Mouse (Mus musculus) heart, embryonic 16.5 days (tissue): ENCODE results near the gene Hk2. TPM values are rescaled to one million over a fixed set of nuclear protein-coding genes. Genes with fewer than 3 reads are reported as not detected.

Experiments used
- ATAC-seq: fragments of 200-750 bp; cut with Nextera tagmentation; replicated peaks from 2 replicates; pipeline ENCODE4 v1.8.0; 2017; ENCODE audit warnings: moderate number of reproducible peaks; ENCODE audit not compliant: insufficient read depth, low FRiP score; ENCODE audit errors: extremely low read depth
- H3K27ac ChIP-seq: fragments of 300-500 bp; sonication (generic); 2 replicates; pipeline ENCODE4 v1.5.1; 2014; ENCODE audit warnings: mild to moderate bottlenecking, low read length, control low read depth, moderate library complexity
- H3K27me3 ChIP-seq: fragments of 300-500 bp; sonication (generic); 2 replicates; pipeline ENCODE4 v1.6.1; 2014; ENCODE audit warnings: low read length, mixed read lengths; ENCODE audit not compliant: control insufficient read depth, insufficient read depth
- H3K36me3 ChIP-seq: fragments of 300-500 bp; sonication (generic); 2 replicates; pipeline ENCODE4 v1.6.1; 2014; ENCODE audit not compliant: control insufficient read depth, insufficient read depth
- H3K4me1 ChIP-seq: fragments of 300-500 bp; sonication (generic); 2 replicates; pipeline ENCODE4 v1.6.1; 2014; ENCODE audit warnings: low read length, mixed read lengths; ENCODE audit not compliant: control insufficient read depth, insufficient read depth
- H3K4me2 ChIP-seq: fragments of 300-500 bp; sonication (generic); 2 replicates; pipeline ENCODE4 v1.6.1; 2014; ENCODE audit warnings: low read depth, mild to moderate bottlenecking, control low read depth, low read length
- H3K4me3 ChIP-seq: fragments of 300-500 bp; sonication (generic); 2 replicates; pipeline ENCODE4 v1.5.1; 2014; ENCODE audit warnings: mild to moderate bottlenecking, control low read depth, low read length
- H3K9ac ChIP-seq: fragments of 300-500 bp; sonication (generic); 2 replicates; pipeline ENCODE4 v1.6.1; 2014; ENCODE audit warnings: low read length, control low read depth
- H3K9me3 ChIP-seq: fragments of 300-500 bp; sonication (generic); replicated peaks from 2 replicates; pipeline ENCODE4 v1.6.1; 2016; ENCODE audit warnings: low read length; ENCODE audit not compliant: control insufficient read depth
- WGBS: fragments of 180-500 bp; shearing (Covaris S2); extraction: QIAGEN DNeasy Blood & Tissue Kit; methylation state at CpG from one replicate; pipeline ENCODE4 v1.1.7; 2014; 5-methylcytosine and 5-hydroxymethylcytosine counted together
- polyA plus RNA-seq: library from polyadenylated mRNA; unstranded; fragments of >200 nt; fragmentation: Nextera tagmentation; extraction: Ambion mirVana; gene quantifications from 2 replicates; pipeline ENCODE4 v1.2.1, GENCODE M21; 2015

Gene Hk2
- polyA plus RNA-seq, 1 experiment from 2014 or later, result 37.4 TPM

DNA sequence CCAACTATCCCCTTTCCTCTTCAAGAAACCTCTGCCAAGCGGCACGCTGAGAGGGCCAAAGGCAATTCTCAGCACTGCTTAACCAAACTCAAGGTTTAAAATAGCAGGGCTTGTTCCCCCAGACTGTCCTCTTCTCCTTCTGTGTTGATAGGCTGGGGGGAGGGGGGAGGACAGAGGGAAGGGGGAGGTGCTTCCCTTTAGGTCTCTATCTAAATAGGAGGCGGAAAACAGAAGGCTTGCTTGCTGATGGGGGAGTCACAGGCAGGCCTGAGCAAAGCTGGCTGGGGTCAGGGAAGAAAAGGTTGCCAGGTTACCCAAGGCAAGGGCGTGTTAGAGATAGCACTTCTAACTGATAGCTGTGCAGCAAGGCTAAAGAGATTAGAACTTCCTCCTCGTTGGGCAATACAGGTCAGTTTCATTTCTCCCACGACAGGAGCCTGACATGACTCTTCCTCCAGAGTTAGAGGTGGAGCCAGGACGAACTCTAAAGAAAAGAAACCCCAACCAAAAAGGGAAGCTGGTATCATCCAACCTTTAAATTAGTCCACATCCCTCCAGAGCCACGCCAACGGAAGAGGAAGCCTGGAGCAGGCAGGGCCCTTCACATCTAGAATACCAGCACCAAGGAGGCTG is 10.3 kb downstream of the Hk2 start:
- Histone ChIP-seq H3K4me2 (peak overlapping the region; percentile 56), H3K4me1 (peaks cover 51% of the 10 kb centered on the region), H3K36me3 (peaks cover 8% of the 10 kb centered on the region), H3K9ac (peak overlapping the region; percentile 18), H3K4me3 (peak overlapping the region; percentile 14), H3K27me3 (no peaks in the 10 kb centered on the region), H3K9me3 (no peaks in the 10 kb centered on the region), H3K27ac (peak overlapping the region; percentile 97)
- ATAC-seq, result peak; percentile 82
- WGBS, result 5% methylated on average over 9 of the region's 9 CpGs

DNA sequence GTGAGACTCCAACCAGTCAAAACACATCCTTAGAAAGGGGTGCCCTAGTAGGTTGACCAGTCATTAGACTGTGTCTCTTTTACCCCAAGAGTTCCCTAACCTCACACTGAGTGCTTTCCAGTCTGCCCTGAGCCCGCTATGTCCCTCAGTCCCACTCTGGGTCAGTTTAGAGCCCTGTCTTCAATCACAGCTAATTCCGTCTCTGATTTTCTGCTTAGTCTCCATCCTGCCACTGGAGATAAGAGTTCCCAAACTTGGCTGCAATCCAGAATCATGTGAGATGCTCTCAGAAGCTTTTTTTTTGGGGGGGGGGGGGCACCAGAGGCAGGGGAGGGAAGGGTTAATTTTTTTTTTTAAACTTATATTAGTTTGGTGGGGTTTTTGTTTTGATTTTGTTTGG is 11.5 kb downstream of the Hk2 start:
- H3K4me3 ChIP-seq, result no peak overlapping the region
- peak overlapping the region; percentile 97 for H3K27ac ChIP-seq
- 24% methylated on average over 2 of the region's 2 CpGs for WGBS
- peaks cover 11% of the 10 kb centered on the region for H3K36me3 ChIP-seq
- peaks cover 57% of the 10 kb centered on the region for H3K4me1 ChIP-seq
- peak overlapping the region; percentile 52 for H3K9ac ChIP-seq
- H3K4me2 ChIP-seq, result 0 out of 2 replicates have a peak overlapping the region, but pooled peaks have one; percentile 17
- no peaks in the 10 kb centered on the region for H3K27me3 ChIP-seq
- 0 out of 2 replicates have a peak, but pooled peaks have one; percentile 29 for ATAC-seq
- H3K9me3 ChIP-seq, result no peaks in the 10 kb centered on the region

DNA sequence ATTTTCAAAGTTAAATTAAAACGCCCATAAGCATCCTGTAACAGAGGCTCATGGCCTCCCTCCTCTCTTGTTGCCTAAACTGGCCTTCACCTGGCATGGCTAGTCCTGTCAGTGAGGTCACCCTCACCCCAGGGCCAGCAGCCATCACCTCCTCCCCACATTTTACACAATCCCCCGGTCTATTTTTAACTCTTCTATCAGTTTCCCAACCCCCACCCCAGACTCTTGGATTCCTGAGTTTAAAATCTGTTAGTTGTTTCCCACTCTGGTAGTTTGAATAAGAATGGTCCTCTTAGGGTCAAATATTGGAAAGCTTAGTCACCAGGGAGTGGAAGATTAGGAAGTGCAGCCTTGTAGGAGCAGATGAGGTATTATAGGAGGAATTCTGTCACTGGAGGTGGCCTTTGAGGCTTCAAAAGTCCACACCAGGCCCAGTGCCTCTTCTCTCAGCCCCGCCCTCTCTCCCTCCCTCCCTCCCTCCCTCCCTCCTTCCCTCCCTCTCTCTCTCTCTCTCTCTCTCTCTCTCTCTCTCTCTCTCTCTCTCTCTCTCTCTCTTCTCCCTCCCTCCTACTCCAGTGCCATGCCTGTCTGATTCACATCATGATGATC is 13.4 kb downstream of the Hk2 start:
- Histone ChIP-seq H3K4me3 (no peak overlapping the region), H3K27me3 (no peaks in the 10 kb centered on the region), H3K4me2 (peak overlapping the region; percentile 10; the same call in 1 of the 2 replicates), H3K36me3 (peaks cover 12% of the 10 kb centered on the region), H3K9ac (no peak overlapping the region), H3K27ac (peak overlapping the region; percentile 97), H3K9me3 (no peaks in the 10 kb centered on the region), H3K4me1 (peaks cover 66% of the 10 kb centered on the region)
- 43% methylated on average over 3 of the region's 3 CpGs for WGBS
- ATAC-seq, result 0 out of 2 replicates have a peak, but pooled peaks have one; percentile 29

DNA sequence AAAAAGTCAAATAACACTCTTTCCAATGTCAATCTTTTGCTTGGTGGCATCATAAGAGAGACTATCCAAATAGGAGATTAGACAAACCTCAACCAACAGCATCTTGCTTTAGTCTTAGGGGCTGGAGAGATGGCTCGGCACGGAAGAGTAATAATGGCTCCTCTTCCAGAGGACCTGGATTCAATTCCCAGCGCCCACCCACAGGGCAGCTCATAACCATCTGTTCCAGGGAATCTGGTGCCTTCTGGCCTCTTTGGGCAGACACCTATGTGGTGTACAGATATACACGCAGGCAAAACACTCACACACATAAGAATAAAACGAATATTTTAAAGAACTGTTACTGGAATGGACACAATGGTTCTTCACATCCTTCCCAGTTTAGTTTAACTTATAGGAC is 15.0 kb downstream of the Hk2 start:
- no peak for ATAC-seq
- Histone ChIP-seq H3K9ac (no peak overlapping the region), H3K36me3 (peaks cover 12% of the 10 kb centered on the region), H3K4me2 (no peak overlapping the region), H3K4me3 (no peak overlapping the region), H3K27me3 (no peaks in the 10 kb centered on the region), H3K4me1 (peaks cover 63% of the 10 kb centered on the region), H3K27ac (no peak overlapping the region), H3K9me3 (no peaks in the 10 kb centered on the region)
- WGBS, result 93% methylated on average over 5 of the region's 5 CpGs

DNA sequence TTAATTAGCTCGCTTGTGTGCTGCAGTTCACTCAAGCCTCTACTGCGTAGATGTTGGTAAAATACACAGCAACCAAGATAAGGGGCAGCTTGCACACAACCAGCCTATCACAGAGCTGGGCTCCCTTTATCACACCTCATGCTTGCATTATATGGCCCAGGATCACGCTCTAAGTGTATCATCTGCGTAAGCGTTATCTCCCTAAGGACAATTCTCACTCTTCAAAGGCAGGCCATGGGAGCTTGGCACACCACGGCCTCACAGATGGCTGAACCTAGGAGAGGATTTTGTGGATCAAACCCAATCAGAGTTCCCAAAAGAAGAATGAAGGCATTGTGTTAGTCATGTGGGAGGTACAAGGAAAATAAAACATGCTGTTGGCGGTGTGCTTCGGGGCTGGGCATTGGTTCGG is 17.4 kb downstream of the Hk2 start:
- no peak overlapping the region for H3K4me3 ChIP-seq
- H3K36me3 ChIP-seq, result peaks cover 12% of the 10 kb centered on the region
- peak overlapping the region; percentile 16 for H3K27ac ChIP-seq
- peaks cover 56% of the 10 kb centered on the region for H3K4me1 ChIP-seq
- H3K27me3 ChIP-seq, result no peaks in the 10 kb centered on the region
- H3K9me3 ChIP-seq, result no peaks in the 10 kb centered on the region
- H3K9ac ChIP-seq, result no peak overlapping the region
- H3K4me2 ChIP-seq, result no peak overlapping the region
- no peak for ATAC-seq
- WGBS, result 55% methylated on average over 9 of the region's 9 CpGs

DNA sequence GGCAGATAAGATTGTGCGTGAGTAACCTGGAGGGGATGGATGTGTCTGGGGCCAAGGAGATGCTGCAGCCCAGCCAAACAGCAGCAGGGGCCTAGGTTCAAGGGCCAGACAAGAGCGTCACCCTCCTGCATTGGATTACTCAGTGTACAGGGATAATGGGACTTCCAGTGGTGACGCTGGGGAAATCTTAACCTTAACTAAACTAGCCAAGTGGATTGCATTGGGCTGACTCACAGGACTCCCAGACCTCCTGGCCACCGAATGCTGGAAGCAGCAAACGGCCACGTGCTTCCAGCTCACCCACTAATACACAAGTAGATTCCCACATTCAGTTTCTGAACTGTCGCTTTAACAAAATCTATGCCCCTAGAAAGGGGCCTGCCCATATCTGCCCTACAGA is 18.0 kb downstream of the Hk2 start:
- no peaks in the 10 kb centered on the region for H3K27me3 ChIP-seq
- H3K9ac ChIP-seq, result no peak overlapping the region
- ATAC-seq, result no peak
- no peaks in the 10 kb centered on the region for H3K9me3 ChIP-seq
- H3K4me3 ChIP-seq, result no peak overlapping the region
- peaks cover 55% of the 10 kb centered on the region for H3K4me1 ChIP-seq
- WGBS, result 48% methylated on average over 7 of the region's 7 CpGs
- H3K27ac ChIP-seq, result peak overlapping the region; percentile 55
- H3K36me3 ChIP-seq, result peaks cover 12% of the 10 kb centered on the region
- H3K4me2 ChIP-seq, result no peak overlapping the region

DNA sequence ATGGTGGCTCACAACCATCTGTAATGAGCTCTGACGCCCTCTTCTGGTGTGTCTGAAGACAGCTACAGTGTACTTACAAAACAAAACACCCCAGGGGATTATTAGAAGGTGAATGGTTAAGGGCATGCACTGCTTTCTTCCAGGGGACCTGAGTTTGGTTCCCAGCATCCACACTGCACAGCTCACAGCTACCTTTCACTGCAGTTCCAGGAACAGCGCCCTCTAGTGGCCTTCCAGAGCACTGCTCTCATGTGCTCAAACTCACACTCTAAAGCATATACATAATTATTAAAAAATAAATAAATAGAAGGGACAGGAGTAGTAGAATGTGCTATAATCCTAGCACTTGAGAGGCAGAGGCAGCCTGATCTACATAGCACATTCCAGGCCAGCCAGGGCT is 18.9 kb downstream of the Hk2 start:
- Histone ChIP-seq H3K4me3 (no peak overlapping the region), H3K4me1 (peaks cover 51% of the 10 kb centered on the region), H3K27me3 (no peaks in the 10 kb centered on the region), H3K9ac (no peak overlapping the region), H3K27ac (no peak overlapping the region), H3K9me3 (no peaks in the 10 kb centered on the region), H3K36me3 (peaks cover 12% of the 10 kb centered on the region), H3K4me2 (no peak overlapping the region)
- 39% methylated on average over 2 of the region's 2 CpGs for WGBS
- no peak for ATAC-seq

DNA sequence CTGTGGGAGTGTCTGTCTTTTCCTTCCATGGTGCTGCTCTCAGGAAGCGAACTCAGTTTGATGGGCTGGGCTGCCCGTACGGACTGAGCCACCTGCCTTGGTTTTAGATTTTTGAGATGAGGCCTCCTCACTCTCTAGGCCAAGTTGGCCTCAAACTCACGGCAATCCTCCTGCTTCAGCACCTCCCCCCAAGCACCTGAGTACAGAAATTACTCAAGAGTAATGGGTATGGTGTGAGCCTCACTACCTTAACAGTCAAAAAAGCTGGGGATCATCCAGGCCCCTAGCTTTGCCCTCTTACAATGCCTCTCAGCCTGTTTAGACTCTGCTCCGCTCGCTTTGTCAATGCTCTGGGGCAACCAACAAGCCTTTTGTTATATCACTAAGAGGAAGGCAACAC is 19.5 kb downstream of the Hk2 start:
- Histone ChIP-seq H3K27me3 (no peaks in the 10 kb centered on the region), H3K9me3 (no peaks in the 10 kb centered on the region), H3K4me3 (no peak overlapping the region), H3K27ac (peak overlapping the region; percentile 88), H3K4me2 (no peak overlapping the region), H3K36me3 (peaks cover 12% of the 10 kb centered on the region), H3K9ac (no peak overlapping the region), H3K4me1 (peaks cover 48% of the 10 kb centered on the region)
- 86% methylated on average over 6 of the region's 6 CpGs for WGBS
- ATAC-seq, result no peak

DNA sequence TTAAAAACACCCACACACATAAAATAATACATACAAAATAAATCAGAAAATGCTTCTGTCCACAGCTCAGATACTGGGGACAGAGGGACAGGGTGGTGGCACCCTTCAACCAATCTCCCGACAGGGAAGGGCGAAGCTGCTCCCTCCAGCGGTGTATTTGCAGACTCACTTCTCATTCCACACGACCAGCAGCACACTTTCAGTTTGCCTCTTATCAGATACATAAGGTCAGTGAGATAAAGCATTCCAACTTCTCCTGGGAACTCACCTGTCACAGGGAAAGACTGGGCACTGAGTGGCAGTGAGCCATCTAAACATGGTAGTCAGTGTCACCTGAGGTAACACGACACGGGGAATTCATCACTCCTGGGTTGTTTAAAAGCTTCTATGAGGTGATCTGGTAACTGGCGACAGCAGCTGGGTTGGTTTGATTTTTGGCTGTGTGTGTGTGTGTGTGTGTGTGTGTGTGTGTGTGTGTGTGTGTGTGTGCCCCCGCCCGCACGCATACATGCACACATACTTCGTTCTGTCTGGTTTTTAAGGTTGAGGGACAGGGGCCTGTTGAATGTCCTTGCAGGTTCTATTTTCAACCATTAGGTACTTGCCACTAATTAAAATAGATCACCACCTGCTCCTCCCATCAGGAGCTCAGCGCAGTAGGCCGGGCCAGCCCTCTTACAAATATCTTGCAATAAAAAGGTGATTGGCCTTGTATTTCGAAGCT is 20.5 kb downstream of the Hk2 start:
- H3K27me3 ChIP-seq, result no peaks in the 10 kb centered on the region
- H3K4me2 ChIP-seq, result peak overlapping the region; percentile 24; the same call in 1 of the 2 replicates
- peak; percentile 34; the same call in 1 of the 2 replicates for ATAC-seq
- H3K27ac ChIP-seq, result peak overlapping the region; percentile 88
- peaks cover 48% of the 10 kb centered on the region for H3K4me1 ChIP-seq
- H3K4me3 ChIP-seq, result no peak overlapping the region
- H3K9ac ChIP-seq, result peak overlapping the region; percentile 37; the same call in 1 of the 2 replicates
- H3K9me3 ChIP-seq, result no peaks in the 10 kb centered on the region
- 43% methylated on average over 14 of the region's 14 CpGs for WGBS
- peaks cover 6% of the 10 kb centered on the region; the same call in 1 of the 2 replicates for H3K36me3 ChIP-seq
